Mouse (Mus musculus): ENCODE data around the gene Sae1. TPM values are rescaled to one million over a fixed set of nuclear protein-coding genes. Genes with fewer than 3 reads are reported as not detected.

The Sae1 gene
- polyA plus RNA-seq, 1 experiment from 2014 or later = 264 TPM

DNA sequence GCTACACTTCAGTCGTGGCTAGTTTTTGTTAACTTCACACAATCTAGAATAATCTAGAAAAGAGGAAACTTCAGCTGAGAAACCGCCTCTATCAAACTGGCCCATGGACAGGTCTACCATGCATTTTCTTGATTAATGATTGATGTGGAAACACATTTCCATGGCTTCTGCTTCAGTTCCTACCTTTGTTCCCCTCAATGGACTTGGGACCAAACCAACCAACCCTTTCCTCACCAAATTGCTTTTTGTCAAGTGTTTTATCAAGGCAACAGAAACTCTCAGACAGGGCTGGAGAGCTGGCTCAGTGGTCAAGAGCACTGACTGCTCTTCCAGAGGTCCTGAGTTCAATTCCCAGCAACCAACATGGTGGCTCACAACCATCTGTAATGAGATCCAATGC is 17.0 kb downstream of the Sae1 start:
- ATAC-seq (ENCODE audit: low read depth) = no peak
- Histone ChIP-seq H3K9ac (no peak overlapping the region), H3K36me3 (peaks cover 73% of the 10 kb centered on the region), H3K9me3 (no peaks in the 10 kb centered on the region), H3K4me2 (no peak overlapping the region), H3K4me1 (replicated peaks) (peaks cover 18% of the 10 kb centered on the region), H3K27me3 (no peaks in the 10 kb centered on the region), H3K27ac (replicated peaks) (no peak overlapping the region), H3K4me3 (no peak overlapping the region)
- 98% methylated on average over 2 of the region's 2 CpGs for WGBS

DNA sequence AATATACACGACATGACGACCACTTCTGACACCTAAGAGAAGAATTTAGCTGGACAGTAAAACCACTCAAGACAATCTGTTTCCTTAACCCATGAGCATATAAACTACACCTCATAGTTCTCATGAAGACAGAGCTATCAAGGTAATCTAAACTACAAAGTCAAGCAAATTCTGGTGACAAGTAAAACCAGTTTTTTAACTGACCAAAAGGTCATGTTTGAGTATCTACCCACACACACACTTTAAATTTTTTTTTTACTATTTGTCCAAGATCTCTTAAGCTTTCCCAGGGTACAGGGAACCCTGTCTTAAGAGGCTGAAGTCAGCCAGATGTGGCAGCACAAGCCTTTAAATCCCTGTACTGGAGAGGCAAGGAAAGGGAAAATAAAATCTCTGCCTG is 18.8 kb downstream of the Sae1 start:
- no peak overlapping the region for H3K9ac ChIP-seq
- ATAC-seq (ENCODE audit: low read depth) = no peak
- H3K27me3 ChIP-seq = no peaks in the 10 kb centered on the region
- WGBS = 98% methylated on average over 2 of the region's 2 CpGs
- H3K27ac ChIP-seq (replicated peaks) = no peak overlapping the region
- no peak overlapping the region for H3K4me2 ChIP-seq
- no peaks in the 10 kb centered on the region for H3K9me3 ChIP-seq
- peaks cover 36% of the 10 kb centered on the region for H3K4me1 ChIP-seq (replicated peaks)
- H3K36me3 ChIP-seq = peaks cover 80% of the 10 kb centered on the region
- no peak overlapping the region for H3K4me3 ChIP-seq

DNA sequence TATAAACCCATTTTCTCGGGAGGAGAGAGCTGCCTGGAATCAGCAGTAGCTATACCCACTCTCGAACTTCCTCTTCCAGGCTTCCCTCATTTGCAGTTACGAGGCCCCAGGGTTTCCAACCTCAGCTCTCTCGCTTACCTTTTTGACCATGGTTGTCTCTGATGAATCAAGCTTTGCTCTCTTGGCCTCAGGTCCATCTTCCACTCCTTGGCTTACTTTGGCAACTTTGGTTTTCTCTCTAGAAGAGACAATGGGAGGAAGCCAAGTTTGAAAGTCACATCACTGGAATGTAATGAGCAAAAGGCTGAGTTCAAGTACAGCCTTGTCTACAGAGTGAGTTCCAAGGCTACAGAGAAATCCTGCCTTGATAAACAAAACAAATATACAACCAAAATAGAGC is 20.9 kb downstream of the Sae1 start:
- no peaks in the 10 kb centered on the region for H3K27me3 ChIP-seq
- peaks cover 50% of the 10 kb centered on the region for H3K4me1 ChIP-seq (replicated peaks)
- no peak overlapping the region for H3K4me3 ChIP-seq
- no peak overlapping the region for H3K9ac ChIP-seq
- 37% methylated on average over 4 of the region's 4 CpGs for WGBS
- H3K36me3 ChIP-seq = peaks cover 87% of the 10 kb centered on the region
- no peak overlapping the region for H3K27ac ChIP-seq (replicated peaks)
- ATAC-seq (ENCODE audit: low read depth) = no peak
- no peaks in the 10 kb centered on the region for H3K9me3 ChIP-seq
- no peak overlapping the region for H3K4me2 ChIP-seq

GRCm38 (mm10) chr7:16366133-16366646 is 21.4 kb downstream of the Sae1 start:
- 34% methylated on average over 10 of the region's 10 CpGs for WGBS

GRCm38 (mm10) chr7:16364901-16365500 is 22.6 kb downstream of the Sae1 start:
- Histone ChIP-seq H3K4me2 (no peak overlapping the region), H3K9me3 (no peaks in the 10 kb centered on the region), H3K4me1 (replicated peaks) (peaks cover 53% of the 10 kb centered on the region), H3K27me3 (no peaks in the 10 kb centered on the region), H3K4me3 (no peak overlapping the region), H3K27ac (replicated peaks) (peak overlapping the region; percentile 79), H3K36me3 (peaks cover 74% of the 10 kb centered on the region), H3K9ac (no peak overlapping the region)
- WGBS = 6% methylated on average over 4 of the region's 4 CpGs
- peak; percentile 81 for ATAC-seq (ENCODE audit: low read depth)

More at GRCm38 (mm10) chr7:16366133-16366646, 21.4 kb downstream of the Sae1 start:
- Histone ChIP-seq H3K27ac (replicated peaks) (peak overlapping the region; percentile 79; the same call in 1 of the 2 replicates), H3K4me3 (no peak overlapping the region), H3K27me3 (no peaks in the 10 kb centered on the region), H3K36me3 (peaks cover 86% of the 10 kb centered on the region), H3K9me3 (no peaks in the 10 kb centered on the region), H3K4me2 (no peak overlapping the region), H3K9ac (no peak overlapping the region), H3K4me1 (replicated peaks) (peaks cover 53% of the 10 kb centered on the region)
- no peak for ATAC-seq (ENCODE audit: low read depth)

GRCm38 (mm10) chr7:16364319-16364718 is 23.3 kb downstream of the Sae1 start:
- H3K27ac ChIP-seq (replicated peaks) = peak overlapping the region; percentile 79
- 29% methylated on average over 1 of the region's 1 CpGs for WGBS

DNA sequence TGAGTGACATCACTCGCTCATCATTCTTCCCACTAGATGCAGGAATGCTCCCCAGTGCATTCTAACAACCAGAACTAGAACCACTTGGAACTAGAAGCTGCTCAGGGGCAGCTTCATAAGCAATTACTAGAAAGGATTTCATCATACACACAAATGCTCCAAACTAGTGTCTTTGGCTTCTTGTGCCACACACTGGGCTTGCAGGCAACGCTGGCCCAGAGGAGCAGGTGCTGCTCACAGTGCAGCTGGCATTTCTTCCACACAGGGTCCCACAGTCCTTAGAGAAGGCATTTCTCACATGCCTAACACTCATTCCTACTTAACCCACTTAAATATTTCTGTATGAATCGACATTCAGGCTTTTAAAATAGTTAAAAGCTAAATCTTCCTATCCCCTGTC is 30.0 kb downstream of the Sae1 start:
- no peak overlapping the region for H3K27ac ChIP-seq (replicated peaks)
- H3K4me2 ChIP-seq = no peak overlapping the region
- H3K4me3 ChIP-seq = no peak overlapping the region
- peaks cover 60% of the 10 kb centered on the region for H3K36me3 ChIP-seq
- H3K27me3 ChIP-seq = no peaks in the 10 kb centered on the region
- 92% methylated on average over 3 of the region's 3 CpGs for WGBS
- H3K9me3 ChIP-seq = no peaks in the 10 kb centered on the region
- no peak overlapping the region for H3K9ac ChIP-seq
- 0 out of 2 replicates have a peak, but pooled peaks cover 12% of the 10 kb centered on the region for H3K4me1 ChIP-seq (replicated peaks)
- ATAC-seq (ENCODE audit: low read depth) = no peak

More at GRCm38 (mm10) chr7:16364319-16364718, 23.3 kb downstream of the Sae1 start:
- ATAC-seq (ENCODE audit: low read depth) = no peak
- H3K4me2 ChIP-seq = no peak overlapping the region
- no peaks in the 10 kb centered on the region for H3K9me3 ChIP-seq
- no peak overlapping the region for H3K4me3 ChIP-seq
- H3K4me1 ChIP-seq (replicated peaks) = peaks cover 53% of the 10 kb centered on the region
- peaks cover 68% of the 10 kb centered on the region for H3K36me3 ChIP-seq
- no peaks in the 10 kb centered on the region for H3K27me3 ChIP-seq
- H3K9ac ChIP-seq = no peak overlapping the region

GRCm38 (mm10) chr7:16355854-16356594 is 31.6 kb downstream of the Sae1 start:
- no peak overlapping the region for H3K4me3 ChIP-seq
- no peak overlapping the region for H3K9ac ChIP-seq
- H3K36me3 ChIP-seq = peaks cover 65% of the 10 kb centered on the region
- no peak overlapping the region for H3K4me2 ChIP-seq
- H3K27me3 ChIP-seq = no peaks in the 10 kb centered on the region
- H3K9me3 ChIP-seq = no peaks in the 10 kb centered on the region
- H3K4me1 ChIP-seq (replicated peaks) = no peaks in the 10 kb centered on the region
- ATAC-seq (ENCODE audit: low read depth) = no peak
- H3K27ac ChIP-seq (replicated peaks) = no peak overlapping the region
- WGBS = 98% methylated on average over 3 of the region's 3 CpGs

GRCm38 (mm10) chr7:16349999-16350398 is 37.6 kb downstream of the Sae1 start:
- 73% methylated on average over 5 of the region's 5 CpGs for WGBS
- no peak for ATAC-seq (ENCODE audit: low read depth)
- H3K4me1 ChIP-seq (replicated peaks) = peaks cover 5% of the 10 kb centered on the region
- H3K36me3 ChIP-seq = peaks cover 44% of the 10 kb centered on the region
- no peak overlapping the region for H3K4me2 ChIP-seq
- no peak overlapping the region for H3K27ac ChIP-seq (replicated peaks)
- H3K9me3 ChIP-seq = no peaks in the 10 kb centered on the region
- no peaks in the 10 kb centered on the region for H3K27me3 ChIP-seq
- no peak overlapping the region for H3K9ac ChIP-seq
- H3K4me3 ChIP-seq = no peak overlapping the region

- Histone ChIP-seq H3K27me3 (no peaks in the 10 kb centered on the region), H3K4me3 (no peak overlapping the region), H3K9ac (no peak overlapping the region), H3K27ac (replicated peaks) (no peak overlapping the region), H3K9me3 (no peaks in the 10 kb centered on the region), H3K36me3 (peaks cover 31% of the 10 kb centered on the region), H3K4me2 (no peak overlapping the region), H3K4me1 (replicated peaks) (peaks cover 5% of the 10 kb centered on the region)
- 67% methylated on average over 4 of the region's 4 CpGs for WGBS
- ATAC-seq (ENCODE audit: low read depth) = no peak
Measured at GRCm38 (mm10) chr7:16345297-16345696, 42.3 kb downstream of the Sae1 start.

DNA sequence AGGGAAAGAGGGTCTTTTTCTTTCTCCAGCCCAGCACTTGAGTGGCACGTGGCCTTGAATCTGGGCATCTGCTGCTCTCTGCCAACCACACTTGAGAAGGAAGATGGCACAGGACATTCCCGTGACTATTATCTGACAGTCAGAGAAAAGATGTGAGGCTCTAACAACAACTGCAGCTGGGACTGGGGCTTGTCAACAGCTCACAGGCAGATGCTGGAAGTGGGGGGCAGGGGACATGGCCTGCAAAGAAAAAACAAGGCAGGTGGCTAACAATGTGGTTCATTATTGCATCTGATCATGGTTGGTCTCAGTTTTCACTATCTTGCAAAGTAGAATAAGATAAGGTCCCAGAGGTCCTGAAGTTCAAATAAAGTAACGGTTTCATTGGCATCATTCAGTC is 43.0 kb downstream of the Sae1 start:
- Histone ChIP-seq H3K4me3 (no peak overlapping the region), H3K36me3 (peaks cover 25% of the 10 kb centered on the region), H3K4me1 (replicated peaks) (peaks cover 5% of the 10 kb centered on the region), H3K27me3 (no peaks in the 10 kb centered on the region), H3K9ac (no peak overlapping the region), H3K4me2 (no peak overlapping the region), H3K9me3 (no peaks in the 10 kb centered on the region), H3K27ac (replicated peaks) (no peak overlapping the region)
- 82% methylated on average over 3 of the region's 3 CpGs for WGBS
- no peak for ATAC-seq (ENCODE audit: low read depth)

DNA sequence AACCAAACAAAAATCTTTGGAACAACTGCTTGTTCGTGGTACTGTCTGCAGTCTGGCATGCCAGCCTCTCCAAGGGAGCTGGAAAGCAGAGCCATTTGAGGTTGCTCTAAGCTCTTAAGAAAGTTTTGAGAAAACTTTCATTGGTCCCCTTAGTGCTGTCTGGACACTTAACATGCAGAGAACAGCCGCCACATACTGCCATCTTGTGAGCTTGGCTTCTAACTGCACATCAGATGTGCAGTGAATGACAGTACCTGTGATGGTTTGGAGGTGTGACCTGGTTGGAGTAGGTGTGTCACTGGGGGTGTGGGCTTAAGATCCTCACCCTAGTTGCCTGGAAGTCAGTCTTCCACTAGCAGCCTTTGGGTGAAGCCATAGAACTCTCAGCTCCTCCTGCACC is 49.9 kb downstream of the Sae1 start:
- no peak overlapping the region for H3K4me3 ChIP-seq
- no peak for ATAC-seq (ENCODE audit: low read depth)
- H3K9ac ChIP-seq = no peak overlapping the region
- H3K4me2 ChIP-seq = no peak overlapping the region
- peaks cover 58% of the 10 kb centered on the region for H3K36me3 ChIP-seq
- no peaks in the 10 kb centered on the region for H3K27me3 ChIP-seq
- H3K9me3 ChIP-seq = no peaks in the 10 kb centered on the region
- H3K4me1 ChIP-seq (replicated peaks) = no peaks in the 10 kb centered on the region
- WGBS = 93% methylated on average over 2 of the region's 2 CpGs
- no peak overlapping the region for H3K27ac ChIP-seq (replicated peaks)

Measured in neural tube, embryonic 13.5 days (tissue).